20 mouse cellular contexts compared by ENCODE assay signal in the genomic region with DNA sequence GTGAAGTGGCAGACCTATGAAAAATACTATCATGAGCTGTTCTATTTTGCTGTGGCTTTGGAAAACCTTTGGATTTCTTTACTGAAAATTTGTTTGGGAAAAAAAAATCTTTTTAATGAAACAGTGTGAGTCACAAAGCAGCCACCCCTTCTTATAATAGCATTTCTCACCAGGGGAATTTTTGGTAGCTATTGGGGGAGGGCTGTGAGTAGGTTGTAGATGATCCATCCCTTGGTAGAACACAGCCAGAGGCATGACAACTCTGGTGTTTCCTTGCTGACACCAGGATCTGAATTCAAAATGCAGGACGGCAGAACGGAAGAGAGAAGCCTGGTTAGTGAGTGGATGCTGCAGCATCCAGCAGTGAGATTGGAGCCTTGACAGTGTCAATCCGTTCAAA. TPM values are rescaled to one million over a fixed set of nuclear protein-coding genes. Genes with fewer than 3 reads are reported as not detected.
DNase-seq lines count a peak whose midpoint lies in the region; TF ChIP-seq lines count a peak whose summit lies in the region.
"Had no signal": no experiment of that assay in that cellular context is flagged by ENCODE, and none has a peak within 500 bp of the region (broad histone marks: within the 10 kb centered on the region; RNA-seq: fewer than 3 reads in every experiment).

No protein-coding gene starts in this region.

- intact Hi-C loops in heart, postnatal 10 days (cut with DNase I) = no loop called here

- DNase-seq in layer of hippocampus, adult 2 months (ENCODE audit: low spot score in 2 of 2) = peak in 1 of 2 experiments; percentile 54
- no peak for DNase-seq in layer of hippocampus, postnatal 10 days (ENCODE audit: low spot score in 2 of 2)
- peak; percentile 49 to 50 for DNase-seq in right cerebral cortex, adult 2 months (ENCODE audit: low spot score in 2 of 2)
- DNase-seq in right cerebral cortex, postnatal 10 days (ENCODE audit: low spot score in 2 of 2) = no peak
- peak; percentile 30 for DNase-seq in NIH3T3 (ENCODE audit: low read depth)
- DNase-seq in heart, postnatal 10 days = no peak
- DNase-seq in neural tube, embryonic 10.5 days (ENCODE audit: extremely low spot score, low spot score) = no peak
- DNase-seq: adrenal gland, adult 8-10 months; adrenal gland, postnatal 36 days; B cell, adult 2 months; cerebellum, adult 11 months; cerebellum, adult 8-10 months; cerebellum, postnatal 14 days; gastrocnemius, postnatal 25 days; heart, postnatal 4 days had no signal

- 54% methylated on average over 3 of the region's 3 CpGs for WGBS in olfactory bulb, adult 2 months

- peaks cover 23% of the 10 kb centered on the region for H3K4me1 ChIP-seq in olfactory bulb, adult 2 months (ENCODE audit: control insufficient read depth, insufficient read depth, low read length)
- H3K4me1 ChIP-seq: embryonic facial prominence, embryonic 12.5 days had no signal

- TF ChIP-seq CTCF in layer of hippocampus, adult 2 months (conservative IDR thresholded peaks at IDR 0.05) = no peak
- no peak for TF ChIP-seq CTCF in olfactory bulb, adult 2 months (IDR thresholded peaks at IDR 0.05; ENCODE audit: insufficient read depth, low read depth, low read length)

- H3K4me3 ChIP-seq in layer of hippocampus, adult 2 months = no peak overlapping the region
- no peak overlapping the region for H3K4me3 ChIP-seq in olfactory bulb, adult 2 months (ENCODE audit: insufficient read depth, low read depth, low read length)
- H3K4me3 ChIP-seq: embryonic facial prominence, embryonic 12.5 days; forebrain, embryonic 12.5 days; heart, embryonic 13.5 days; hindbrain, embryonic 12.5 days had no signal

- H3K27ac ChIP-seq in layer of hippocampus, adult 2 months = peak overlapping the region; percentile 8; the same call in 1 of the 2 replicates
- peak overlapping the region; percentile 80 for H3K27ac ChIP-seq in olfactory bulb, adult 2 months (ENCODE audit: insufficient read depth, low read depth, low read length)
- H3K27ac ChIP-seq: embryonic facial prominence, embryonic 12.5 days; forebrain, embryonic 12.5 days; heart, embryonic 13.5 days; hindbrain, embryonic 12.5 days had no signal

- TF ChIP-seq POLR2A in olfactory bulb, adult 2 months (IDR thresholded peaks at IDR 0.05; ENCODE audit: insufficient read depth, low read depth, low read length) = no peak

RNA-seq across cellular contexts. Expression of a gene that starts 11.2 kb away (rescaled TPM):
- 100 to 1,000 TPM; 105 to 107 TPM for total RNA-seq in layer of hippocampus, adult 2 months (2021)
- 100 to 1,000 TPM; 133 to 145 TPM for total RNA-seq in layer of hippocampus, postnatal 10 days (2021)
- 177 TPM in 1 of 2 replicates, not detected in the other for polyA plus RNA-seq in olfactory bulb, adult 2 months (2012; ENCODE audit: insufficient read depth, insufficient read length, low replicate concordance, missing spikeins)
- total RNA-seq in heart, postnatal 10 days (2021) = 10 to 100 TPM; 66.2 to 69.2 TPM

RNA-seq across cellular contexts. Expression of a gene that starts 25.3 kb away (rescaled TPM):
- total RNA-seq in layer of hippocampus, adult 2 months (2021) = 10 to 100 TPM; 24.1 to 24.2 TPM
- total RNA-seq in layer of hippocampus, postnatal 10 days (2021) = 10 to 100 TPM; 25.4 to 28.8 TPM
- polyA plus RNA-seq in olfactory bulb, adult 2 months (2012; ENCODE audit: insufficient read depth, insufficient read length, low replicate concordance, missing spikeins) = not detected in 2 replicates
- 10 to 100 TPM in 1 of 2 experiments, 1 to 10 TPM in 1; 10.0 to 10.2 TPM for total RNA-seq in heart, postnatal 10 days (2021)

Comparison
In these comparisons a context has a peak if more than half of its experiments do, and no peak if none do; other contexts are left out.
1. DNase-seq: peak in right cerebral cortex, adult 2 months (2 of 2) and NIH3T3 (single experiment); none in layer of hippocampus, postnatal 10 days (0 of 2), right cerebral cortex, postnatal 10 days (0 of 2), heart, postnatal 10 days (0 of 2) and neural tube, embryonic 10.5 days (single experiment).